Mouse (Mus musculus) liver, embryonic 14.5 days (tissue): Measurements from ENCODE around the gene Ccdc69. TPM values are rescaled to one million over a fixed set of nuclear protein-coding genes. Genes with fewer than 3 reads are reported as not detected.
A peak's percentile ranks its signal among the peaks of the same experiment; 100 is the strongest.

Source experiments
- ATAC-seq: fragments of 200-750 bp; cut with Nextera tagmentation; 2 replicates; pipeline ENCODE4 v1.8.0; 2017; ENCODE audit warnings: moderate number of reproducible peaks, mild to moderate bottlenecking, moderate library complexity; ENCODE audit not compliant: insufficient read depth
- DNase-seq, 3 experiments: peaks; one replicate each; pipeline ENCODE4 v3.0.0-alpha.2; 2012 to 2013; ENCODE audit warnings: low read depth in 3 of 3, low spot score in 3 of 3
- H3K27ac ChIP-seq: fragments of 300-500 bp; sonication (generic); 2 replicates; pipeline ENCODE4 v1.5.1; 2014; ENCODE audit warnings: moderate library complexity, mild to moderate bottlenecking, control low read depth, inconsistent platforms
- H3K27me3 ChIP-seq: fragments of 300-500 bp; sonication (generic); 2 replicates; pipeline ENCODE4 v1.6.1; 2014; ENCODE audit warnings: mild to moderate bottlenecking, low read length, moderate library complexity; ENCODE audit not compliant: control insufficient read depth, insufficient read depth
- H3K36me3 ChIP-seq: fragments of 300-500 bp; sonication (generic); replicated peaks from 2 replicates; pipeline ENCODE4 v1.6.1; 2014; ENCODE audit warnings: low read depth; ENCODE audit not compliant: control insufficient read depth, insufficient read depth
- H3K4me1 ChIP-seq, 2 experiments: fragments of 200-500 bp in 1 of 2; fragments of 300-500 bp in 1 of 2; sonication (generic) in 1 of 2; replicated peaks; 2 replicates each; pipeline ENCODE4 v1.6.1; 2012 to 2014; ENCODE audit warnings: antibody characterized with exemption in 1 of 2, inconsistent platforms in 1 of 2, low read length in 1 of 2; ENCODE audit not compliant: control insufficient read depth in 2 of 2, insufficient read depth in 2 of 2
- H3K4me2 ChIP-seq: fragments of 300-500 bp; sonication (generic); 2 replicates; pipeline ENCODE4 v1.6.1; 2014; ENCODE audit warnings: low read depth, mild to moderate bottlenecking, control low read depth, moderate library complexity
- H3K4me3 ChIP-seq, 2 experiments: fragments of 200-500 bp in 1 of 2; fragments of 300-500 bp in 1 of 2; sonication (generic) in 1 of 2; 2 replicates each; pipeline ENCODE4 v1.5.1; 2012 to 2014; ENCODE audit warnings: low read depth in 2 of 2, low read length in 2 of 2, mild to moderate bottlenecking in 2 of 2, control low read depth in 1 of 2, inconsistent platforms in 1 of 2, moderate library complexity in 1 of 2; ENCODE audit not compliant: insufficient read depth in 1 of 2
- H3K9ac ChIP-seq: fragments of 300-500 bp; sonication (generic); replicated peaks from 2 replicates; pipeline ENCODE4 v1.6.1; 2014; ENCODE audit warnings: mild to moderate bottlenecking, control low read depth, moderate library complexity
- H3K9me3 ChIP-seq: fragments of 300-500 bp; sonication (generic); 2 replicates; pipeline ENCODE4 v1.6.1; 2016; ENCODE audit warnings: low read length, mixed read lengths; ENCODE audit not compliant: control insufficient read depth
- CTCF ChIP-seq: IDR thresholded peaks from 2 replicates; pipeline ENCODE4 v1.5.1; 2016; ENCODE audit warnings: antibody characterized with exemption, low read depth, control low read depth
- EP300 ChIP-seq: IDR thresholded peaks from 2 replicates; pipeline ENCODE4 v1.6.1; 2016; ENCODE audit warnings: antibody characterized with exemption, low read depth
- WGBS: fragments of 180-500 bp; shearing (Covaris S2); extraction: QIAGEN DNeasy Blood & Tissue Kit; methylation state at CpG from one replicate; pipeline ENCODE4 v1.1.7; 2014; ENCODE audit not compliant: insufficient replicate concordance; 5-methylcytosine and 5-hydroxymethylcytosine counted together
- polyA plus RNA-seq, 2 experiments: library from polyadenylated mRNA; depleted of rRNA in 1 of 2; stranded (reverse) in 1 of 2; unstranded in 1 of 2; fragments of >200 nt; fragmentation: Nextera tagmentation in 1 of 2; extraction: Ambion mirVana in 1 of 2; gene quantifications; 2 replicates each; pipeline versions ENCODE4 v1.2.1 to v1.2.3; 2012 to 2014

Ccdc69 gene
- 0.61 and 0.77 TPM in 2 replicates for polyA plus RNA-seq (2012; rRNA removed)
- 1.0 and 1.1 TPM in 2 replicates for polyA plus RNA-seq (2014; fragmentation: Nextera tagmentation; extraction: Ambion mirVana)

- peak within 1 kb of the TSS; percentile 75 for H3K4me2 ChIP-seq
- H3K27me3 ChIP-seq, result no peaks in the 10 kb centered on the region
- H3K4me1 ChIP-seq, result peaks cover 0 to 12% of the 10 kb centered on the region in 2 experiments; a peak in 2 of 4 replicates
- H3K9ac ChIP-seq, result peak within 1 kb of the TSS; percentile 32; the same call in 1 of the 2 replicates
- TF ChIP-seq CTCF (no peak), EP300 (no peak)
- H3K9me3 ChIP-seq, result no peaks in the 10 kb centered on the region
- no peaks in the 10 kb centered on the region for H3K36me3 ChIP-seq
- no peak within 1 kb of the TSS for H3K27ac ChIP-seq
- DNase-seq, result peak in 2 of 3 experiments; percentile 17 to 28
- peak; percentile 64 for ATAC-seq
- peak within 1 kb of the TSS; percentile 52 to 71 for H3K4me3 ChIP-seq
- under 1% methylated on average over 50 of the region's 50 CpGs for WGBS
Measured at GRCm38 (mm10) chr11:55077331-55078231, at the start of gene Ccdc69. TSS of gene Ccdc69 (minus strand) at chr11:55078131.

DNA sequence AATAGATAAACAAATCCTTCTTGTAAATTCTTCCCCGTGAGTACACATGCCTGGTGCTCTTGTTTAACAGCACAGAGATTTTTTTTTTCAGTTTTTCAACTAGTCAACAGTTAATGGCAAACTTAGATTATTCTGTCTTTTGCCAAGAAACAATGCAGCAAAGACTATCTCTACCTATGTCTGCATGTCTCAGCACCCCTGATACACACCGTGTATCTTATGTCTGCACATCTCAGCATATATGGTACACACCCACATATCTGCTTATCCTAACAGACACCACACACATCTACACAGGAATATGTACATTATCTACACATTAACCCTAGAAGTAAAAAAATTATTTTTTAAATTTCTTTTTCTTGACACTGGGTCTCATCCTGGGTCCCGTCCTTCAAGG is 48.7 kb upstream of the Ccdc69 start:
- WGBS, result 24% methylated on average over 3 of the region's 3 CpGs
- Histone ChIP-seq H3K9me3 (no peaks in the 10 kb centered on the region), H3K4me1 (peaks cover 7 to 21% of the 10 kb centered on the region in 2 experiments; a peak in 3 of 4 replicates), H3K36me3 (no peaks in the 10 kb centered on the region), H3K9ac (no peak overlapping the region), H3K4me2 (no peak overlapping the region), H3K27me3 (no peaks in the 10 kb centered on the region), H3K4me3 (no peak overlapping the region), H3K27ac (no peak overlapping the region)
- TF ChIP-seq CTCF (no peak), EP300 (peak; percentile 39; the same call in 1 of the 2 replicates)
- ATAC-seq (peak; percentile 73), DNase-seq (peak in 1 of 3 experiments; percentile 9)

GRCm38 (mm10) chr11:55121430-55121829 is 43.5 kb upstream of the Ccdc69 start:
- Histone ChIP-seq H3K27me3 (no peaks in the 10 kb centered on the region), H3K4me1 (peaks cover 3 to 8% of the 10 kb centered on the region in 2 experiments; a peak in 3 of 4 replicates), H3K4me3 (no peak overlapping the region), H3K36me3 (no peaks in the 10 kb centered on the region), H3K27ac (no peak overlapping the region), H3K9me3 (no peaks in the 10 kb centered on the region), H3K9ac (no peak overlapping the region), H3K4me2 (no peak overlapping the region)
- 61% methylated on average over 1 of the region's 1 CpGs for WGBS
- DNase-seq (no peak), ATAC-seq (no peak)
- no peak for TF ChIP-seq CTCF
- no peak for TF ChIP-seq EP300

- no peaks in the 10 kb centered on the region for H3K9me3 ChIP-seq
- WGBS, result 30% methylated on average over 8 of the region's 8 CpGs
- peaks cover 0 to 4% of the 10 kb centered on the region in 2 experiments; a peak in 1 of 4 replicates for H3K4me1 ChIP-seq
- no peak for TF ChIP-seq CTCF
- TF ChIP-seq EP300, result no peak
- no peak overlapping the region for H3K9ac ChIP-seq
- ATAC-seq (no peak), DNase-seq (no peak)
- H3K27me3 ChIP-seq, result no peaks in the 10 kb centered on the region
- H3K4me3 ChIP-seq, result no peak overlapping the region
- no peak overlapping the region for H3K4me2 ChIP-seq
- H3K27ac ChIP-seq, result no peak overlapping the region
- H3K36me3 ChIP-seq, result no peaks in the 10 kb centered on the region
Measured at GRCm38 (mm10) chr11:55120821-55121271, 42.9 kb upstream of the Ccdc69 start.

DNA sequence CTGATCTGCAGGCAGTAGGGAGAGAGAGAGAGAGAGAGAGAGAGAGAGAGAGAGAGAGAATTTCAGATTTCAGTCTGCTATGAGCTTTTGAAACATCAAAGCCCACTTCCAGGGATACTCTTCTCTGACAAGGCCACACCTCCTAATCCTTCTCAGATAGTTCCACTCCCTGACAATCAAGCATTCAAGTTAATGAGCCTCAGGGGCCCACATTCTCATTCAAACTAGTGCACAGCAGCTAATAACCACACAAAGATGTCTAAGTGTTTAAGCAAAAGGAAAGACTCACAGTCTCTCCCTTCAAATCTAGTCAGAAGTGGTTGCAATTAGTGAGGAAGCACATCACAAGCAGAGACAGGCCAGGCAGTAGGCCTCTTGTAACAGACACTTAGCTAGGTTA is 42.3 kb upstream of the Ccdc69 start:
- H3K36me3 ChIP-seq, result no peaks in the 10 kb centered on the region
- no peak overlapping the region for H3K9ac ChIP-seq
- TF ChIP-seq EP300 (no peak), CTCF (no peak)
- ATAC-seq (no peak), DNase-seq (no peak)
- H3K27me3 ChIP-seq, result no peaks in the 10 kb centered on the region
- no peak overlapping the region for H3K27ac ChIP-seq
- no peaks in the 10 kb centered on the region for H3K9me3 ChIP-seq
- no peak overlapping the region for H3K4me3 ChIP-seq
- no peak overlapping the region for H3K4me2 ChIP-seq
- H3K4me1 ChIP-seq, result peaks cover 0 to 4% of the 10 kb centered on the region in 2 experiments; a peak in 1 of 4 replicates
